Mouse (Mus musculus): ENCODE measurements around the gene Cep104.

DNA sequence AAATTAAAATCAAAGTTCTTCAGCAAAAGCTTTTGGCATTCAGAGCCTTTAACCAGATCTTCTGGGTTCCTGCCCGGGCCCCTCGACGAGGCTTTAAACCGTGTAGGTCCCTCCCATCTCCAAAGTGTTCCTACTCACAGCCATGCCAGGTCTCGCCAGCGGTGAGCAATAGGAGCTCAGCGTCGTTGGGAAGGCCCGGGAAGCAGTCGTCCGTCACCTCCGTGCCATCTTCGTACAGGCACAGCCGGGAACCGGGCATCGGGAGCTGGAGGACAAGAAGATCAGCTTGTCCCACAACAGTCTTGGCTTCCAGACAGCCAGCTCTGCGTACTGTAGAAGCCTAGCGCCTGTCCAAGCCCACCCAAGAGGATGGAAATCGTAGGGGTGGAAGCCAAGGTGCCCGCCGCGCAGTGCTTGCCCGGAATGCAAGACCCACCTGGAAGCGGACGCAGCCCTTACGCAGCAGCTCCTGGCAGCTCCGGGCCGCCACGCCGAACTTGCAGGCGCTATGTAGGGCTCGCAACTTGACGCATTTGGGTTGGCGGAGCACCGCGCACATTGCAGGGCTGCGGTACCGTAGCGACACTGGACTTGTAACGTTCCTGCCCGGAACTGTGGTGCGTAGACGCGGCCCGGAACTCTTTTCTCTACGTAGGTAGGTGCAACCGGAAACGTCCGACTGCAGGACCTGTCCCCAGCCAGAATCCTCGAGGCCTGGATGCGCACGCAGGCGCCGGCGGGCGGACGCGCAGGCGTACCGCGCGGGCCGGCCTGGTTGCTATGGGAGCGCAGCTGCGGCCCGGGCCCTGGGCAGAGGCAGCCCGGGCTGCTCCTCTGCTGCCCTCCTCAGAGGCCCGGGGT is at the start of gene Cep104, which contains the start of gene Dffb:
- TF ChIP-seq CTCF (IDR thresholded peaks at IDR 0.05; ENCODE audit: extremely low read depth, insufficient read length, insufficient replicate concordance, low read depth, low read length), result no peak
- peak; percentile 63 for TF ChIP-seq POLR2A (IDR thresholded peaks at IDR 0.05; ENCODE audit: low read depth, low read length)
